Mouse (Mus musculus) frontal cortex, postnatal 36 days (tissue): Measurements from ENCODE around the gene Chrna7.

Experiments used
- DNase-seq, 2 experiments: peaks; one replicate each; pipeline ENCODE4 v3.0.0; 2022; ENCODE audit warnings: low spot score in 2 of 2

Chrna7 gene

GRCm38 (mm10) chr7:63084351-63085003 is 127.9 kb downstream of the Chrna7 start:
- DNase-seq: no peak

GRCm38 (mm10) chr7:63060996-63061395 is 151.4 kb downstream of the Chrna7 start:
- peak in 1 of 2 experiments; percentile 33 for DNase-seq
